Mouse (Mus musculus) heart, adult 2 months (tissue): ENCODE results near the gene Nrf1.

Source experiments
- CTCF ChIP-seq: fragments of 200-600 bp; IDR thresholded peaks from 2 replicates; pipeline ENCODE4 v1.8.1; 2022; ENCODE audit warnings: antibody characterized with exemption, mild to moderate bottlenecking, moderate library complexity
- POLR2A ChIP-seq: fragments of 200-500 bp; IDR thresholded peaks from 2 replicates; pipeline ENCODE4 v1.6.1; 2011; ENCODE audit warnings: mild to moderate bottlenecking, low read depth, low read length, control low read depth; ENCODE audit not compliant: insufficient read depth

- TF ChIP-seq POLR2A (no peak), CTCF (no peak)
Measured at GRCm38 (mm10) chr6:30196143-30196542, 148.4 kb downstream of the Nrf1 start.
